7 mouse cellular contexts compared by ENCODE assay signal in genomic region chr10:79777103-79777531, GRCm38 (mm10). TPM values are rescaled to one million over a fixed set of nuclear protein-coding genes. Genes with fewer than 3 reads are reported as not detected.
DNase-seq lines count a peak whose midpoint lies in the region; ATAC-seq and TF ChIP-seq lines count a peak whose summit lies in the region.

TSS of gene Fstl3 (plus strand) at chr10:79777272.

- H3K4me2 ChIP-seq in heart, embryonic 13.5 days = peak within 1 kb of the TSS; percentile 75
- peak within 1 kb of the TSS; percentile 78 for H3K4me2 ChIP-seq in limb, embryonic 14.5 days (replicated peaks; ENCODE audit: low read depth, low read length, severe bottlenecking)
- peak within 1 kb of the TSS; percentile 38 for H3K4me2 ChIP-seq in neural tube, embryonic 14.5 days (ENCODE audit: low read depth, low read length)

- no peak for TF ChIP-seq CTCF in E14TG2a.4 (conservative IDR thresholded peaks at IDR 0.05; ENCODE audit: low read length)

- H3K4me3 ChIP-seq in E14TG2a.4 (replicated peaks; ENCODE audit: low read length) = peak within 1 kb of the TSS; percentile 72
- peak within 1 kb of the TSS; percentile 56 for H3K4me3 ChIP-seq in heart, embryonic 13.5 days
- peak within 1 kb of the TSS; percentile 47 for H3K4me3 ChIP-seq in limb, embryonic 14.5 days (replicated peaks; ENCODE audit: low read length)
- peak within 1 kb of the TSS; percentile 15 for H3K4me3 ChIP-seq in neural tube, embryonic 14.5 days (ENCODE audit: low read depth, low read length)

- no peaks in the 10 kb centered on the region for H3K9me3 ChIP-seq in E14TG2a.4 (ENCODE audit: low read length)
- H3K9me3 ChIP-seq in heart, embryonic 13.5 days = 0 out of 2 replicates have a peak, but pooled peaks cover 6% of the 10 kb centered on the region
- no peaks in the 10 kb centered on the region for H3K9me3 ChIP-seq in limb, embryonic 14.5 days (ENCODE audit: control insufficient read depth, low read length)
- H3K9me3 ChIP-seq in neural tube, embryonic 14.5 days (ENCODE audit: control insufficient read depth, low read length) = no peaks in the 10 kb centered on the region

- peaks cover 74% of the 10 kb centered on the region for H3K4me1 ChIP-seq in E14TG2a.4 (replicated peaks; ENCODE audit: low read depth, low read length)
- H3K4me1 ChIP-seq in heart, embryonic 13.5 days = peaks cover 37% of the 10 kb centered on the region
- H3K4me1 ChIP-seq in limb, embryonic 14.5 days (ENCODE audit: control insufficient read depth, insufficient read depth, low read length) = peaks cover 22% of the 10 kb centered on the region
- H3K4me1 ChIP-seq in neural tube, embryonic 14.5 days (ENCODE audit: control insufficient read depth, insufficient read depth, low read length) = peaks cover 3% of the 10 kb centered on the region; the same call in 1 of the 2 replicates

- H3K27ac ChIP-seq in heart, embryonic 13.5 days (replicated peaks) = peak within 1 kb of the TSS; percentile 80
- no peak within 1 kb of the TSS for H3K27ac ChIP-seq in limb, embryonic 14.5 days (replicated peaks; ENCODE audit: low read depth, low read length)
- no peak within 1 kb of the TSS for H3K27ac ChIP-seq in neural tube, embryonic 14.5 days (ENCODE audit: low read depth, low read length)

- no peaks in the 10 kb centered on the region for H3K36me3 ChIP-seq in E14TG2a.4 (ENCODE audit: insufficient read depth, low read length)
- H3K36me3 ChIP-seq in heart, embryonic 13.5 days = no peaks in the 10 kb centered on the region
- H3K36me3 ChIP-seq in limb, embryonic 14.5 days (ENCODE audit: control insufficient read depth, insufficient read depth, low read length) = no peaks in the 10 kb centered on the region
- H3K36me3 ChIP-seq in neural tube, embryonic 14.5 days (ENCODE audit: control insufficient read depth, insufficient read depth, low read length) = no peaks in the 10 kb centered on the region

- no peak for TF ChIP-seq POLR2A in limb, embryonic 14.5 days (IDR thresholded peaks at IDR 0.05; ENCODE audit: borderline replicate concordance, extremely low read depth, insufficient read depth, insufficient read length)

- H3K9ac ChIP-seq in heart, embryonic 13.5 days = peak within 1 kb of the TSS; percentile 83
- H3K9ac ChIP-seq in limb, embryonic 14.5 days (ENCODE audit: low read depth, low read length, severe bottlenecking) = peak within 1 kb of the TSS; percentile 68
- 0 out of 2 replicates have a peak within 1 kb of the TSS, but pooled peaks have one; percentile 28 for H3K9ac ChIP-seq in neural tube, embryonic 14.5 days (replicated peaks; ENCODE audit: low read depth, low read length)

- 2% methylated on average over 39 of the region's 39 CpGs for WGBS in heart, embryonic 13.5 days
- under 1% methylated on average over 35 of the region's 39 CpGs for WGBS in limb, embryonic 14.5 days
- under 1% methylated on average over 39 of the region's 39 CpGs for WGBS in neural tube, embryonic 14.5 days

- peak; percentile 48 for DNase-seq in NIH3T3 (ENCODE audit: low read depth)
- DNase-seq in limb, embryonic 14.5 days (ENCODE audit: low spot score) = no peak
- no peak for DNase-seq in cerebellum, postnatal 4 days (ENCODE audit: low spot score in 2 of 2)

- H3K27me3 ChIP-seq in E14TG2a.4 (ENCODE audit: insufficient read depth, low read length) = peaks cover 52% of the 10 kb centered on the region
- H3K27me3 ChIP-seq in heart, embryonic 13.5 days (replicated peaks) = peaks cover 38% of the 10 kb centered on the region
- no peaks in the 10 kb centered on the region for H3K27me3 ChIP-seq in limb, embryonic 14.5 days (ENCODE audit: control insufficient read depth, insufficient read depth, low read length)
- H3K27me3 ChIP-seq in neural tube, embryonic 14.5 days (ENCODE audit: control insufficient read depth, insufficient read depth, low read length) = peaks cover 8% of the 10 kb centered on the region

- no peak for ATAC-seq in heart, embryonic 13.5 days (ENCODE audit: extremely low read depth, insufficient number of reproducible peaks, low FRiP score, low TSS enrichment)
- ATAC-seq in limb, embryonic 14.5 days (ENCODE audit: low FRiP score, low read depth) = no peak
- ATAC-seq in neural tube, embryonic 14.5 days (ENCODE audit: low read depth) = no peak
- ATAC-seq in monocyte, adult 5-6 weeks (replicated peaks; ENCODE audit: insufficient number of reproducible peaks, low FRiP score, low TSS enrichment, poor library complexity, severe bottlenecking) = no peak

RNA-seq across cellular contexts. Expression of gene Fstl3, which starts in this region (rescaled TPM):
- 23.8 and 27.3 TPM in 2 replicates for polyA plus RNA-seq in heart, embryonic 13.5 days (2015; fragmentation: Nextera tagmentation; extraction: Ambion mirVana)
- 11.6 and 14.7 TPM in 2 replicates for polyA plus RNA-seq in limb, embryonic 14.5 days (2012; rRNA removed)
- 9.0 and 9.5 TPM in 2 replicates for polyA plus RNA-seq in limb, embryonic 14.5 days (2014; fragmentation: Nextera tagmentation; extraction: Ambion mirVana)
- 1.7 and 2.3 TPM in 2 replicates for polyA plus RNA-seq in neural tube, embryonic 14.5 days (2014; fragmentation: Nextera tagmentation; extraction: Ambion mirVana)
- 1.3 to 3.3 TPM (median 2.0 TPM) in 3 replicates for total RNA-seq in monocyte, adult 5-6 weeks (2017)

Comparison
In these comparisons a context has a peak if more than half of its experiments do, and no peak if none do; other contexts are left out.
1. H3K4me3 ChIP-seq: peak in every context shown above with its lines; median percentile 72 in E14TG2a.4; 56 in heart, embryonic 13.5 days; 47 in limb, embryonic 14.5 days; 15 in neural tube, embryonic 14.5 days.
2. H3K9ac ChIP-seq: peak in every context shown above with its lines; median percentile 83 in heart, embryonic 13.5 days; 68 in limb, embryonic 14.5 days; 28 in neural tube, embryonic 14.5 days.